Mouse (Mus musculus) liver (tissue): ENCODE measurements at regions not wholly inside any gene's neighbourhood (a gene's known extent, or its start where the extent isn't known, plus 50 kb on each side); places are given as distances from the start of the nearest gene placed in this dataset.

Experiments
- DNase-seq: peaks from one replicate; pipeline ENCODE4 v3.0.0-alpha.2; 2020; ENCODE audit warnings: mixed read lengths

DNA sequence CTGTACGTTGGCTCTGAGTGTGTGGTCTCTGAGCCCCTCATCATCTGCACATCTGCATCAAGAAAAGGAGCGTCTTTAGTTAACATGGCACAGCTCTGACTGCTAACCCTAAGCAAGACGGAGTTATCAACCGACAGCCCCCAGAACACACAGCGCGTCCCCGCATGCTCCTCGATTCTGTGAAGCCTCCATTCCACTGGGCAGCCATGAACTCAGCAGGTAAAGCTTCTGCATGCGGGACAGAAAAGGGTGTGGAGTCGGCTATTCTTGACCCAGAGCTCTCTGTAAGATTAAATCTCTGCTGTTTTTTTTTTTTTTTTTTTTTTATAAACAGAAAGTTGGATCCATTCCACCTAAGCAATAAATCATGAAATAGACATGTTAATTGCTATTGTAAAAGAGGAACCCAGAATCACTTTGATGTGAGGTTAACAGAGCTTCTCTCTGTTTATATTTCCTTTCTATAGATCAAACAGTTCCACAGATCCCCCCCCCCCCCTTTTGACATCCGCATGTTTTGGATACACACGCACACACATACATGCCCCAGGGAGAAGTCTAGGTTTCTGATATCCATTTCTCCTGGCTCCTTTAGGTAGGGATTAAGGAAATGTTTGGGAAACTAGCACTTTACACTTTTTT lies 328.9 kb downstream of the Mex3b start:
- DNase-seq: no peak

DNA sequence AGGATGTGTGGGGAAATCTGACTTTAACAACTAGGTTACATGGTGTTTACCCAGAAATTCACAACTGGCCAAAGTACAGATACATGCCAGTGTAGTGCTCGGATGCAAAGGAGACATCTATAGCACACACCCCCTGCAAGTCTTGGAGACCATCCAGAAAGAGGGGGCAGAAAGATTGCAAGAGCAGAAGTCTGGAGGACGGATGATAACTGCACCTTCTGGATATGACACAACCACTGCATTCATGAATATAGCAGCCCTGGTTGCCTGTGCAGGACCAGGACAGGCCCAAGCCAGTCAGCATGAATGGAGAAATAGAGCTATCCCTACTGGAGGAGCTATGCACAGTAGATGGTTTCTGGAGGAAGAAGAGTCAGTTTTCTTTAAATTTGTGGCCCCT lies 330.4 kb downstream of the Mex3b start:
- no peak for DNase-seq

DNA sequence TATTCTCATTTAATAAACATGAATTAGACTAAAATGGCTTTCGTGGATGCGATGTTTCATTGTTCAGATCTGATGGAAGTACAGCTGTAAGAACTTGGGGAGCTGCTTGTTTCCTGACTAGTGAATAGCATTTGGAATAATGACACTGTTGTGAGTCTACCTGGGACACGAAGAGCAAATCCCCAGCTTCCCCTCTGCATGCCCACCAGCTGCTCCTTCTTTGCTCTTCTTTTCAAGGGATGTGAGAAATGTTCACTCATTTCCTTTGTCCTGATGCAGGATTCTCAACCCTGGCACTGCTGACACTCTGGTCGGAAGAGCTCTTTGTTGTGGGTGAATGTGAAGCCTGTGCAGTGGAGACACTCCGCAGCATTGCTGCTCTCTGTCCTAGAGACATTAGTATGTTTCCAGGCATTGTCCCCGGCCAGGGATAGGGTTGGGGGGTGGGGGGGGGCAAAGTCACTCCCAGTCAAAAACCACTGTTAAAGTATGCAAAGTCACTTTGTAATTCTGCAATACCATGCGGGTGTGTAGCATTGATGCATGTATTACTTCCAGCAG lies 334.1 kb downstream of the Mex3b start:
- DNase-seq: no peak

DNA sequence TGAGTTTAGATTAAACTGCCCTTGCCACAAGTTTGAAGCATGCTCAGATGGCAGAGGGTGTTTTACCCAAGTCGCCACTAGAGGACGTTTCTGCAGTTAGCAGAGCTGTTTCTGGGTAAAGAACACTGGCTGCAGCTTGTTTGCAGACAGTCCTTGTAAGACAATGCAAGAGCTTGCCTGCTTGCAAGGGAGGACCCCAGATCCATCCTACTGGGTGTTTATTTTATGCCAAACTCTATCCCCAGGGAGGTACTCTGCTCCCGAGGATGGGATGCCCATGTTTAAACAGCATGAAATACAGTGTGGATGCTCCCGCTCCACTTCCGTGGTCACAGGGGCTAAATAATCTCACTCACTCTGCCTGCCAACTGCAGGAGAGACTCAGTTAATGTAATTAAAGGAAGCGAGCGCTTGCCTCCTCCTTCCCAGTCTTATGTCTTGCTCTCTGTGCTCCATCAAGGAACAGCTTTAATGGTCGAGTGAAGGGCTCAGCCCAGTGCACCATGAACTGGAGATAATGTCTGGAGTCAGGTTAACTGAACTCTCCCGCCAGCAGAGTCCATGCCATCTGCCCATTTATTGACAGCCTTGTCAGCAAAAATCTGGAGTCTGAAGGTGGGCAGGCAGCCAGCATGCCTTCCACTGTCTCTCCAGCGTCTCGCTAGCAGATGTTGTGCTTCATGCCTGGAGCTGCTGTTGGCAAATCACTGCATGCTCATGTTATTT lies 334.8 kb downstream of the Mex3b start:
- DNase-seq: peak; percentile 11

DNA sequence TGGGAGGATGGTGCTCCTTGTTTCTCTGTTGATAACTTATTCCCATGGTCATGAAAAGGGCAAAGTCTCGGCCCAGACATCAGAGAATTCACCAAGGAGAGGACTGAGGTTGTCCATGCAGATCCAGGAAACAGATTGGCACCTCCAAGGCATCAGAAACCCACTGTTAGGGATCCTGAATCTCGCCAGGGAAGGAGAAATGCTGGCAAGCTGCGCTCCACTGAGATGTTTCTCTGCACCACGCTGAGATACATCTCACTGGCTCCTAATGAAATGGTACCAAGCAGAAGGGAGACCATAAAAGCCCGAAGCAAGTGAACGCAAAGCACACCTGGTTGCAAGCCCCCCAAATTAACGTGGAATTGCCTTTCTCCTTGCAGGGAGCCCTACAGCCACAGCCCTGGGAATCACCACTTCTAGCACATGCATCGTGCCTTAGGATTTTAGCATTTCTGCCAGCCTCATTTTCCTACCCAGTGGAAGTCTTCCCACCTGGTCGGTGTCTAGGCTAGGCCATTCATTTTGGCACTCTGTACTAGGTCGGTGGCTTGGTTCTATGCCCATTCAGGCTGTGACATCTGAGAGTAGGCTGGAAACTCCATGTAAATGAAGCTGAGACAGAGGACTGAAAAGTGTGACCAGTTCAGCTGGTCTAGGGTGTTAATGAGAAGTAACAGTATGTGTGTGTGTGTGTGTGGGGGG lies 336.3 kb downstream of the Mex3b start:
- DNase-seq: no peak

DNA sequence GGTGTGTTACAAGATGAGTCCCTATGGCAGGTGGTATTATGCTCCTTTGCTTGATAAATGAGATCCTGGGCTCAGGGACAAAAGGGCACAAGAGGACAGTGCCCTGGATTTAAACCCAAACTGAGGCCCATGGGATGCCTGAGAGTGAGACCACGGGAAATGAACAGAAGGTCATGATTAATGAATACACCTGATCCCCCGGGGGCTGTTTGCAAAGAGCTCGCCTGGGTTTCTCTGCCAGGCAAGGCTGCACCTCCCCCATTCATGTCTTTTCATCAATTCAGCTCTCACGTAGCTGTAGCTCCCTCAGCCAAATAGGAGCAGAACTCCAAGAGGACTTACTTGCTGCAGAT lies 336.9 kb downstream of the Mex3b start:
- DNase-seq: no peak

DNA sequence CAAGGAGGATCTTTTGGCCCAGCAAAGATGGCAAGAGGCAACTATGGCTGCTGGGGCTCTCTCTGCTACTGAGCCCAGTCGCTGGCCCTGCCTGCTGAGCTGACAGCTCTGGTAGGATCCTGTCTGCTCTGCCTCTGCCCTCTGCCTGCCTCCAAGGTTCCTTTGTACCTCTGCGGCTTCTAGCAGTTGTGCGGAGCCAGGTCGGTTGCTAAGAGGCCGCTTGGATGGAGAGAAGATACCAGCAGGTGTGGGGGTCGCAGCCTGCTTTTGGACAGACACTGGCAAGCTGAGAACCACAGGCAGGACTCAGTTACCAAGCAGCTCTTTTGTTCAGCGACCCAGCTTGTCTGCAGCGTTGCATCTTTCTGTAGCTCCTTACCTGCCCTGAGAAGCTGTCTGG lies 337.6 kb downstream of the Mex3b start:
- no peak for DNase-seq

DNA sequence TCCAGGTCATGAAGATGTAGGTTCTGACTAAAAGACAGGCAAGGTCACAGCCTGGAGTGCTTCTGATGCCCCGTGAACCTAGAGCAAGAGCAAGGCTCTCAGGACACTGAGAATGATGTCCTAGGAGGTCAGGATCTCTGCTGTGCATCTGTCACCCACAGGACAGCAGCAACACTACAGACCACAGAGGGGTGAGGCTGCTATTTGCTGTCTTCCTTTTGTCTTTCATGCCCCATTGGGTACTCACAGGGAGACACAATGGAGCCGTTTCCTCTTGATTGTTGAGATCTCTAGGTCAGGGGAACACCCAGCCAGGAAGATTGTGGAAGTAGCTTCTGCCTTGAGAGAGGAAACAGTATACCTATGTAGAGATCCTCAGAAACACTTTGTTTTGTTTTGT lies 339.9 kb downstream of the Mex3b start:
- DNase-seq: no peak

DNA sequence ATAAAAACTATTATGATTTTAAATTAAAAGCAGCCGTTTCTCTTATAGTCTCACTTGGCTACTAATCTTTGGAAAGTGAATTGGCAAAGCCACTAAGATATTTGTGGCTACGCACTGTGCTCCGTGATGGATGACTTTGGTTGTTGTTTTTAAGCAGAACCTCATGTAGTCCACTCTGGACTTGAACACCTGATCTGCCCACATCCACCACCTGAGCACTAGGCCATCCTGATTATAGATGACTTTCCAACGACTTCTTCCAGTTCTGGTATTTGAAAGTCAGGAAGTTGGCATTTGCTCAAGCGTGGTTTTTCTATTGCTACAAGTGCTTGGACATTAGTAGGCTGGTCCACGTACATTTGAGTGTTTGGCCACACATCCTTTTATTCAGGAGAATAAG lies 344.5 kb downstream of the Mex3b start:
- DNase-seq: no peak

DNA sequence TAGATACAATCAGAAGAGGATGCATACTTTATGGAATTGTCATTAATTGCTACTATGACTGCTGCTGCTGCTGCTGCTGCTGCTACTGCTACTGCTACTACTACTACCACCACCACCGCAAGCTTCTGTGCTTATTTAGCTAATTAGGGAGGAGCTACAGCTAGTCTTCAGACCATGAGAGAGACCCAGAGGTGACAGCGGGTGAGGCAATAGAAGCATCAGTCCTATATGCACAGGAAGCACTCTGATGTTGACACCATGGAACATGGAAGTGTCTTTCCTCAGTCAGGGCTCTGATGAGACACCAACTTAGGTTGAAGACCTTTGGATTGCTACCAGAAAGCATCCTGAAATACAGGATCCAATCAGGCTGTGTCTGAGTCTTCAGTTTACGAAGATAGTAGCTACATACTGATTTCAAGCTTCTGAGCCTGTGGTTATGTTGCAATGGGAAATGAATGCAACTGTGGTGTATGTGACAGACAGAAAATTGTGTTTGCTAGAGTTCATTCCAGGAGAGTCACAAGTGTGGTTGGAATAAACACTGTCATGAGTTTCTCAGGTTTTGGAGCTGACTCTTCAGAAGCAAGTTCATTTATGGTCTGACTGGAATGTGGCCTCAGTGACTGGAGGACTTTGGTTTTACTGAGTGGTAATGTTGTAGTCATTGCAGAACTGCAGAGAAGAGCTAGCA lies 355.0 kb downstream of the Mex3b start:
- no peak for DNase-seq

DNA sequence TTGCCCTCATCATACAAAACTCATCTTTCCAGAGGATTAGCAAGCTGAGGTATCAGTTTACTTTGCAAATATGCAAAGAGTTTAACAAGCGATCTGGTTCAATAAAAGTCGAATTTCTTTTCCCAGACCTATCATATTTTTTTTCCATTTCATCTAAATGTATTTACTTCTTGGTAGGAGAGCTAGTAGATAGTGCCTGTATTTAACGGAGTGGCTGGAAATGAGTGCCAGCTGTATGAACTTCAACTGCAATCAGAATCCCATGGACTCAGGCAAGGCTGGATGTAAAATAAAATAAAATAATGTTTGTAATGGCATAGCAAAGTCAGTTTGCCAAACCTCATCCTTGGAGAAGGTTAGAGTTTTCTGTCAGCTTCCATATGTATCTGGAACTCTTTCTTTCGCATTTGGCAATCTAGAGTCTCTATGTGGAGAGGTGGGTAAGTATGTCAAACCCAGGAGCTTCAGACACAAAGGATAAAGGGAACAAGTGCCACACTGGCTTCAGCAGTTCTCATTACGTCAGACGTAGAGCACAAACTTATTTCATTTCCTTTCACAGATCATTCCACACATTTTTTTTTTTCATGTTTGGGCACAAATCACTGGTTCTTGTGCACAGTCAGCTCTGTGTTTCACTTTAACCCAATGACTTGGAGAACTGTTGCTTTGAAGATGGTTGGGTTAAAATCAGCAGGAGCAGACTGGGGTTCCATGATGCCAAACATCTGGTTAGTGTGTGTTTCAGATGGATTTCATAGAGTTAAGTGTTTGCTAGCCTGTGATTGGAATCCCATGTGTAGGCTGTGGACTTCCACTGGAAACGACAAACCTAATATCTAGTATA lies 357.2 kb upstream of the Tmc3 start:
- DNase-seq: no peak

DNA sequence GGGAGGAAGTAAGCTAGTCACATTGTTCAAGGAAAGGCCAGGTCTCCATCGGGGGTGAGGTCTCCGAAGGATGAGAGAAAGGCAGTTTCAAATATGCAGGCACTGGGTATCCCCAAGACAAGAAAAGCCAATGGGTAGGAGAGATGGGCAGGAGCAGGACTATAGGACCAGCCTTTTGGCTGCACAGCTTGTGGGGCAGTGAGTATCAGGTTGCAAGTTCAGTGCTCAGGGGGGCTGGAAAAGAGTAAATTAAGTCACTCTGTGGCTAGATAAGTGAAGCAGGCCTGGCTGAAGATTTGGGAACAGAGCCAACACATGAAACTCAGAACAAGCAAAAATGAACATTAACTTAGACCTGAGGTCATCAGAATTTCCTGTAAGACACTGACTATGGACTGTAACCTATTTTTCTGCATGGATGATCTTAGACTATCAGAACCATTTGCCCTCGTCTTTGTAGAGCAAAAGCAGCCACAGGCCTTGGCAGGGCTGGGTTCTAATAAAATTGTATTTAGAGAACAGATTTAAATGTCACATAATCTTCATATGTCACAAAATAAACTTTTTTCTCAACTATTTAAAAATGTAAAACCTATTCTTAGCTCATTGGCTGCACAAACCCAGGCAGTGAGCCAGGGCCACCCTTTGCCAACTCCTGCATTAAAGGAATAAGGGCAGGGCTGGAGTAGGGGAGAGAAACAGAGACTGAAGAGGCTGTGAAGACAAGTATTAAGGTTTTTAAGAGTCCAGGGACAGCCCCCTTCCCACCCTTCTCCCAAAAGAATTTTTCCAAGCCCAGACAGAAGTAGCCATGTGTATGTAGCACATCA lies 354.0 kb upstream of the Tmc3 start:
- no peak for DNase-seq

DNA sequence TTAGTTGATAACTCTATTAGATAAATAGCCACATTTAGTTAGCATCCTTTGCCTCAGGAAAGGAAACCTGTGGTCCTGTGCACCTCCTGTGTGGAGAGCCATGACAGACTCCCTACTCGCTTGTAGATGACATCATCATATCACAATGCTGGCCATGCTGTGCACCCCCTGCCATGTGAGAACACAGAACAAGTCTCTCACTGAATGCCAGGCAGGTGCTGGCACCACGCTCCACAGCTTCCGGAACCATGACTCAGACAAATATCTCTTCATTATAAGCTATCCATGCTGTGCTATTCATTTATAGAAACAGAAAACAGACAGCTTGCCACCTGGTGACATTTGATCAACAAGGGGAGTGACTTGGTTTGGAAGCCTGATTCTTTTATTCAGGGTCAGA lies 349.1 kb upstream of the Tmc3 start:
- no peak for DNase-seq

DNA sequence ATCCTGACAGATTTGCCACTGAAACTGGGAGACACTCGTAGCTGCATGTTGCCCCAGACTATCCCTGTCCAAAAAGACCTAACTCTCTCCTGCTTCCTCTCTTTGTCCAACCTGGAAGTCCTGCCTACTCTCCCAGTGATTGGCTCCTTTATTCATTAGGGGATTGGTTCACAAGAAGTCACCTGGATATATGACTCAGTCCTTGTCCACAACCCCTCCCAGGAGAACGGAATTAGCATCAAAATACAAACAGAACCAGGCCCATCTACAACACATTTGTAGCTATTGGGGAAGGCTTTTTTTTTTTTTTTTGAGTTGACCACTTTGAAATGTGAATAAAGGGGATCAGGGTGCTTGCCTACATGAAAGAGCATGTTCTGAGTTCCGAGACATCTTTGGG lies 347.4 kb upstream of the Tmc3 start:
- no peak for DNase-seq

DNA sequence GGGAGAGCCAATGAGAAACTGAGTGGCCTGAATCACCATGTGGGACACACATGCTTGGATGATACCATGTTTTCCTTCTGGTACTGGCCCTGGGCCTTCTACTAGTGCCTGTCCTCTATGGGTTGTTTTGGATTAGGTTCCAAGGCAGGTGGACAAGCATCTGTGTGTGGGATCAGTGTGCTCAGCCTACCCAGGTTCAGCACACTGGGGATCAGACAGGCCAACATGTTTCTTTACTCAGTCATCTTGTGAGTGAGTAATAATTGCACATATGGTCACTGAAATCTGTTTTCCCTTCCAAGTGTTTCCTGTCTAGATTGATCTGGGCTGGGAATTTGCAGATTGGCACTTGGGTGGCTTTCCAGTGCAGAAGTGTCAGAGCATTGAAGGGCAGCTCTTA lies 346.6 kb upstream of the Tmc3 start:
- DNase-seq: no peak

DNA sequence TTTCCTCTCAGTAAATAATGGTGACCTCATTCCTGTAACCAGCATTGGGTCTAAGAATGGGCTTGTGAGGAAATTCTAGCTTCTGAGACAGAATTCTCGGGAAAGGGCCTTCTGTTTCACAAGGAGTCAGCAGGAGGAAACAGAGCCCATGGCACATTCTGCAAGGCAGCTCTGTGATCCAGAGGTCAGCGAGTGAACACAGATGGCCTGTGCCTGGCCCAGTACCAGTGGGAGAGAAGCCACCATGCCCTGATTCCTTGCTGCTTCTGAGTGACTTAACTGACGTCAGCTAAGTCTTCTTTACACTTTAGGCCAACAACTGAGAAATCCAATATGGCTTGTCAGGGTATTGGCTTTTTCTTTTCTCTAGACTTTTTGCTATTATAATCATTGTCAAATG lies 342.5 kb upstream of the Tmc3 start:
- DNase-seq: no peak

DNA sequence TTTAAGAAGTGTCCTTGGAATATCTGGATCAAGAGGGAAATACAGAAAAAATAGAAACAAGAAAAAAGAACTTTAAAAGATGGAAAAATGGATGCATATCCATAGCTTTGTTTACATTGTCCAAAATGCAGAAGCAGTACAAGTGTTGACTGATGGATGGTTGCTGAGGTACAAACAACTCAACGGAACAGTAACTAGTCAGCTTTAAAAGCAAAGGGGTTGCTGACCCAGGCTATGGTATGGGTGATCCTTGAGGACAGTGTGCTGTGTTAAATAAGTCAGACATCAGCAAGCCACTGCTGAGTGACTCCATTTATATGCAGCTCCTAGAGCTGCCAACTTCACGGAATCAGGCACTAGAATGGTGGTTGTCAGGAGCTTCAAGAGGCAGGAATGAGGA lies 338.9 kb upstream of the Tmc3 start:
- DNase-seq: no peak

DNA sequence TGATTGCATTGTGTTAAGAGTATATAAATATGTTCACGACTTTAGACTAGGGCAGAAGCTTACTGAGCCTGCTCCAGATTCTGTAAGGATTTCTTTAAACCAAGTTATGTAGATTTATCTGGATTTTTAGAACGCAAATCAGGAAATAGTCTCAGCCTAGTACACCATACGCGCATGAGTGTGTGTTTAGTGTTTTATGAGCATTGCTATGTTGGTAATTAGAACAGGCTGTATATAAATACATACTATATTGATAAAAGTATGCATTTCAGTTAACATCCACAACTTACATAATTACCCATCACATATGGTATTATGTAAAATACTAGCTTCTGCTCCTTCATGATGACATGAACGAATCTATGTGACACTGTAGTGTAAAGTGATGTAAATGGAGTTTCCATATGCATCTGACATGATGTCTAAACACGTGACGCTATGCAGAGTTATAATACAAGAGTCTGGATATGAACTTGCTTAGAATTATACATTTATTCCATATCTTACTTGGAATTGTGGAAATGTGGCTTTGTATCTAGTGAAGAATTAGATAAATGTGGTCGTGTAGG lies 332.6 kb upstream of the Tmc3 start:
- no peak for DNase-seq

DNA sequence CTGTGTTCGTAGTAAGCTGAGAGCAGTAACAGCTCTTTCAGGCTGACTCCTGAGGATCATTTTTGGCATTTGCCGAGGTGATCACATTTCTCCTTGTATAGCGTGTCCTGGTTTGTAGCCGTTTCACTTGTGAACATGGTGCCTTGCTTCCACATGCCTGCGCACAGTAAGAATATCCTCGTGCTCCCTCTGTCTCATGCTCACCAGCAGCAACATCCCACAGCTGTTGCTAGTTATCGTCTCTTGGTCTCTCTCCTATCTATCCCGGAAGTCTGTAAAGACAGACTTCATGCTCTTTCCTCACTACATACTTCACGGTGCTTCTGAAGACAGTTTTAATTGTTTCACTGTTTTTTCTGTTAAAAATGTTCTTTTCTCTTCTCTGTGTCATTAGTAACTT lies 331.7 kb upstream of the Tmc3 start:
- no peak for DNase-seq

DNA sequence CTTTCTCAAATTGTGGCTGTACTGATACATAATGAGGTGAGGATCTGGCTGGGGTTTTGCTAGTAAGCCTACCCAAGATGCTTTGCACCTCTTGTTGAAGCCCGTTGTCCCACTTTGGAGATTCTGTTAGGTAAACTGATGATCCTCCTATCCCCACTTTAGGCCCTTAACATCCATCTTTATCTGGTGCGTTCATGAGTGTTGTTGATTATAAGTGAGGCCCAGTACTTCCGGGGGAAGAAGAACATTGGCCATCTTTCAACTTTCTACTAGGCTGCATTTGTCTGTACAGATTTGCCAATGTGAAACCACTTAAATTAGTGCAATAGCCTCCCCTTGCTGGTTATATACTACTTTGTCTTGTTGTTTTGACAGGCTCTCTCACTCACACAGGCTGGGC lies 331.3 kb upstream of the Tmc3 start:
- no peak for DNase-seq

DNA sequence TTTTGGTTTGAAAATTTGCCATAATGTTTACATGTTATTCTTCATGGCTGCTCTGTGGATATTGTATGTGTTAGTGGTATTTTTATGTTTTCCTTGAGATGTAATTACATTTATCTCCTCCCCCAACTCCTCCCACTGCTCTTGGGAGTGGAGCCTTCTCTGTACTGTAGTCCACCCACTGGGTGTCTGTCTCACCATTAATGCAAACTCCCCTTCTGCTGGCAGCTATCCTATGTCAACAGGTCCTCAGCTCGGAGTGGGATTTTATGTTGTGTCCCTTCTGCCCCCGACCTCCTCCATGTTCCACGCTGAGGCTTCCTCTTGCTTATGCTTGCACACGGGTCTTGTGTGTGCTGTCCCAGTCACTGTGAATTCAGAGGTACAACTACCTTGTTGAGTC lies 330.3 kb upstream of the Tmc3 start:
- no peak for DNase-seq
